ENCODE assay signal across 17 mouse cellular contexts in genomic region chr1:182045208-182045607, GRCm38 (mm10). TPM values are rescaled to one million over a fixed set of nuclear protein-coding genes. Genes with fewer than 3 reads are reported as not detected.
A peak's percentile ranks its signal among the peaks of the same experiment; 100 is the strongest.
DNase-seq lines count a peak whose midpoint lies in the region; ATAC-seq lines count a peak whose summit lies in the region.
"Had no signal": no experiment of that assay in that cellular context is flagged by ENCODE, and none has a peak within 500 bp of the region (broad histone marks: within the 10 kb centered on the region; RNA-seq: fewer than 3 reads in every experiment).

No protein-coding gene starts in this region.

- ATAC-seq in frontal cortex, adult (ENCODE audit: low TSS enrichment), result peak; percentile 85
- no peak for ATAC-seq in hindbrain, embryonic 14.5 days (ENCODE audit: low FRiP score)
- ATAC-seq in midbrain, embryonic 16.5 days, result peak; percentile 73; the same call in 1 of the 2 replicates

- H3K9me3 ChIP-seq in hindbrain, embryonic 14.5 days (ENCODE audit: control insufficient read depth, low read length), result no peaks in the 10 kb centered on the region
- H3K9me3 ChIP-seq in midbrain, embryonic 16.5 days (replicated peaks; ENCODE audit: control insufficient read depth, low read length, poor library complexity, severe bottlenecking), result no peaks in the 10 kb centered on the region
- H3K9me3 ChIP-seq: G1E; limb, embryonic 13.5 days; megakaryocyte, embryonic 14.5 days had no signal

- H3K27ac ChIP-seq in hindbrain, embryonic 14.5 days, result 0 out of 2 replicates have a peak overlapping the region, but pooled peaks have one; percentile 14
- H3K27ac ChIP-seq in midbrain, embryonic 16.5 days (ENCODE audit: low read length), result 0 out of 2 replicates have a peak overlapping the region, but pooled peaks have one; percentile 10
- H3K27ac ChIP-seq: limb, embryonic 13.5 days had no signal

- H3K36me3 ChIP-seq in hindbrain, embryonic 14.5 days (replicated peaks; ENCODE audit: control insufficient read depth, insufficient read depth), result no peaks in the 10 kb centered on the region
- H3K36me3 ChIP-seq in midbrain, embryonic 16.5 days (ENCODE audit: control insufficient read depth, insufficient read depth, low read length), result no peaks in the 10 kb centered on the region
- H3K36me3 ChIP-seq: G1E; limb, embryonic 13.5 days had no signal

- H3K4me3 ChIP-seq in hindbrain, embryonic 14.5 days (replicated peaks; ENCODE audit: low read length), result no peak overlapping the region
- H3K4me3 ChIP-seq in midbrain, embryonic 16.5 days (ENCODE audit: low read depth, low read length), result no peak overlapping the region
- H3K4me3 ChIP-seq: limb, embryonic 13.5 days; megakaryocyte, embryonic 14.5 days had no signal

- H3K27me3 ChIP-seq in hindbrain, embryonic 14.5 days (ENCODE audit: control insufficient read depth, insufficient read depth, low read length), result no peaks in the 10 kb centered on the region
- H3K27me3 ChIP-seq in midbrain, embryonic 16.5 days (ENCODE audit: control insufficient read depth, insufficient read depth, low read depth, low read length), result no peaks in the 10 kb centered on the region
- H3K27me3 ChIP-seq: limb, embryonic 13.5 days had no signal

- DNase-seq in frontal cortex, postnatal 14 days (ENCODE audit: low spot score in 2 of 2), result no peak
- DNase-seq in right cerebral cortex, adult 2 months (ENCODE audit: low spot score in 2 of 2), result peak; percentile 19 to 40
- no peak for DNase-seq in right cerebral cortex, postnatal 10 days (ENCODE audit: low spot score in 2 of 2)
- DNase-seq in hindbrain, embryonic 14.5 days (ENCODE audit: low spot score), result no peak
- no peak for DNase-seq in urinary bladder, postnatal 4 days (ENCODE audit: low spot score in 2 of 2)
- no peak for DNase-seq in lung, postnatal 4 days
- DNase-seq: B cell, adult 2 months; cerebellum, adult 9-11 months; heart, postnatal 36 days; kidney, adult 9 months; lung, adult 18-20 months; thymus, postnatal 4 days had no signal

- no peak overlapping the region for H3K4me2 ChIP-seq in hindbrain, embryonic 14.5 days (replicated peaks)
- H3K4me2 ChIP-seq in midbrain, embryonic 16.5 days (ENCODE audit: low read length), result no peak overlapping the region
- H3K4me2 ChIP-seq: limb, embryonic 13.5 days had no signal

- peaks cover 9% of the 10 kb centered on the region for H3K4me1 ChIP-seq in hindbrain, embryonic 14.5 days (replicated peaks; ENCODE audit: control insufficient read depth, insufficient read depth, low read length)
- peaks cover 8% of the 10 kb centered on the region; the same call in 1 of the 2 replicates for H3K4me1 ChIP-seq in midbrain, embryonic 16.5 days (ENCODE audit: control insufficient read depth, insufficient read depth, low read length)

- WGBS in hindbrain, embryonic 14.5 days, result 30% methylated on average over 4 of the region's 4 CpGs
- 48% methylated on average over 4 of the region's 4 CpGs for WGBS in midbrain, embryonic 16.5 days

- H3K9ac ChIP-seq in hindbrain, embryonic 14.5 days, result no peak overlapping the region
- H3K9ac ChIP-seq in midbrain, embryonic 16.5 days (ENCODE audit: low read depth, low read length), result no peak overlapping the region
- H3K9ac ChIP-seq: limb, embryonic 13.5 days had no signal

RNA-seq across cellular contexts. Expression of gene Enah, which starts 25.4 kb away (rescaled TPM):
- 31.3 and 37.7 TPM in 2 replicates for polyA plus RNA-seq in hindbrain, embryonic 14.5 days (2014; fragmentation: Nextera tagmentation; extraction: Ambion mirVana)
- polyA plus RNA-seq in midbrain, embryonic 16.5 days (2015; fragmentation: Nextera tagmentation; extraction: Ambion mirVana), result 27.3 and 33.5 TPM in 2 replicates
- polyA plus RNA-seq: G1E had no signal

Comparison
In these comparisons a context has a peak if more than half of its experiments do, and no peak if none do; other contexts are left out.
1. DNase-seq: peak in right cerebral cortex, adult 2 months (2 of 2); none in frontal cortex, postnatal 14 days (0 of 2), right cerebral cortex, postnatal 10 days (0 of 2), hindbrain, embryonic 14.5 days (single experiment), urinary bladder, postnatal 4 days (0 of 2) and lung, postnatal 4 days (0 of 2).